Mouse (Mus musculus) stomach, postnatal 0 days (tissue): ENCODE results near the gene Aamp. TPM values are rescaled to one million over a fixed set of nuclear protein-coding genes. Genes with fewer than 3 reads are reported as not detected.

Experiments used
- ATAC-seq: fragments of 200-750 bp; cut with Nextera tagmentation; 2 replicates; pipeline ENCODE4 v1.8.0; 2017; ENCODE audit not compliant: low FRiP score, low TSS enrichment
- DNase-seq: peaks from one replicate; pipeline ENCODE4 v3.0.0-alpha.2; 2016; ENCODE audit warnings: low spot score
- H3K27ac ChIP-seq: fragments of 300-500 bp; sonication (generic); replicated peaks from 2 replicates; pipeline ENCODE4 v1.5.1; 2014; ENCODE audit warnings: mild to moderate bottlenecking, control low read depth
- H3K27me3 ChIP-seq: fragments of 300-500 bp; sonication (generic); 2 replicates; pipeline ENCODE4 v1.6.1; 2014; ENCODE audit warnings: low read length; ENCODE audit not compliant: control insufficient read depth, insufficient read depth
- H3K36me3 ChIP-seq: fragments of 300-500 bp; sonication (generic); 2 replicates; pipeline ENCODE4 v1.6.1; 2014; ENCODE audit warnings: low read length, mixed read lengths; ENCODE audit not compliant: control insufficient read depth, insufficient read depth
- H3K4me1 ChIP-seq: fragments of 300-500 bp; sonication (generic); replicated peaks from 2 replicates; pipeline ENCODE4 v1.6.1; 2014; ENCODE audit warnings: antibody characterized with exemption; ENCODE audit not compliant: control insufficient read depth, insufficient read depth
- H3K4me2 ChIP-seq: fragments of 300-500 bp; sonication (generic); replicated peaks from 2 replicates; pipeline ENCODE4 v1.6.1; 2014; ENCODE audit warnings: low read depth, mild to moderate bottlenecking, control low read depth, moderate library complexity
- H3K4me3 ChIP-seq: fragments of 300-500 bp; sonication (generic); 2 replicates; pipeline ENCODE4 v1.5.1; 2014; ENCODE audit warnings: low read depth, low read length, control low read depth
- H3K9ac ChIP-seq: fragments of 300-500 bp; sonication (generic); 2 replicates; pipeline ENCODE4 v1.6.1; 2014; ENCODE audit warnings: mild to moderate bottlenecking, low read length, control low read depth, mixed read lengths
- H3K9me3 ChIP-seq: fragments of 300-500 bp; sonication (generic); 2 replicates; pipeline ENCODE4 v1.6.1; 2016; ENCODE audit warnings: low read length; ENCODE audit not compliant: control insufficient read depth
- CTCF ChIP-seq: IDR thresholded peaks from 2 replicates; pipeline ENCODE4 v1.5.1; 2016; ENCODE audit warnings: antibody characterized with exemption, low read depth, mild to moderate bottlenecking, moderate library complexity
- EP300 ChIP-seq: optimal IDR thresholded peaks from 2 replicates; pipeline ENCODE3; 2016; ENCODE audit warnings: antibody characterized with exemption
- WGBS: fragments of 180-500 bp; shearing (Covaris S2); extraction: QIAGEN DNeasy Blood & Tissue Kit; methylation state at CpG from one replicate; pipeline ENCODE4 v1.1.7; 2014; 5-methylcytosine and 5-hydroxymethylcytosine counted together
- polyA plus RNA-seq: library from polyadenylated mRNA; unstranded; fragments of >200 nt; fragmentation: Nextera tagmentation; extraction: Ambion mirVana; gene quantifications from 2 replicates; pipeline ENCODE4 v1.2.1, GENCODE M21; 2015

Aamp gene
- polyA plus RNA-seq, 1 experiment from 2014 or later, result 157 TPM

DNA sequence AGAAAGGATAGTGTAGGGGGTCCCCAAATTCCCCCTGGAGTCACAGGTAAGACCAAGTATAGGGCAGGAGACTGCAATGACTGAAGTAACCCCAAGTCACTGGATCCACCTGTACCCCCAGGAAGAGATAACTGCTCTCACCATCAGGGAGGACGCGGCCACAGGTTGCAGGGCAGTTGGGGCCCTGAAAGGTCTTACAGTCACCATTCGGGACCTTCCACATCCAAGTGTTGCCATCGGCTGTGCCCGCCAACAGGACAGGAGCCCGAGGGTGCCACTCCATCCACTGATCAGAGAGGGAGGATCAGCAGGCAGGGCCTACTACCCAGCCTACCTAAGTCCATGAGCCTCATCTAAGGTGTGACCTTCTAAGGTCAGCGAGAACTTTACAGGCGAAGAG is 2.7 kb downstream of the Aamp start:
- peaks cover 21% of the 10 kb centered on the region for H3K36me3 ChIP-seq
- no peak overlapping the region for H3K9ac ChIP-seq
- no peak overlapping the region for H3K4me3 ChIP-seq
- H3K27ac ChIP-seq, result no peak overlapping the region
- 0 out of 2 replicates have a peak, but pooled peaks cover 5% of the 10 kb centered on the region for H3K4me1 ChIP-seq
- 97% methylated on average over 8 of the region's 8 CpGs for WGBS
- H3K27me3 ChIP-seq, result no peaks in the 10 kb centered on the region
- no peak overlapping the region for H3K4me2 ChIP-seq
- H3K9me3 ChIP-seq, result no peaks in the 10 kb centered on the region
- DNase-seq (no peak), ATAC-seq (no peak)
- TF ChIP-seq CTCF, result no peak
- no peak for TF ChIP-seq EP300

DNA sequence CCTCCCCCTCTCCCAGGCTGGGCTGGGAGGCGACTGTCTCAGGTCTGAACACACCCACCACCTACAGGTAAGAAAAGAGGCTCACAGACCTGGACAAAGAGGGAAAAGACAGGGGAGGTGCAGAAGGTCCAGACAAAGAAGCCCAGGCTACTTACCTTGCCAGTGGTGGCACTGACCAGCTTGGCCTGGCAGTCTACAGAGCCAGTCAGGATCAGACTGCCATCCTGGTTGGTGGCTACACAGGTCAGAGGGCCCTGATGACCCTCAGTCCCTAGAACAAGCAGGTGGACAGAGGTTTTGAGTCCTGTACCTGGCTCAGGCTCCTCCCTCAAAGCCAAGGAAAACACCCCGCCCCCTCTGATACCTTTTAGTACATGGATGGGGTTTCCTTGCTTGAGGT is 3.2 kb downstream of the Aamp start:
- Histone ChIP-seq H3K27me3 (no peaks in the 10 kb centered on the region), H3K36me3 (peaks cover 21% of the 10 kb centered on the region), H3K4me1 (0 out of 2 replicates have a peak, but pooled peaks cover 5% of the 10 kb centered on the region), H3K4me2 (no peak overlapping the region), H3K9ac (no peak overlapping the region), H3K27ac (no peak overlapping the region), H3K4me3 (no peak overlapping the region), H3K9me3 (no peaks in the 10 kb centered on the region)
- no peak for ATAC-seq
- no peak for TF ChIP-seq CTCF
- TF ChIP-seq EP300, result no peak
- no peak for DNase-seq
- WGBS, result 81% methylated on average over 2 of the region's 2 CpGs

DNA sequence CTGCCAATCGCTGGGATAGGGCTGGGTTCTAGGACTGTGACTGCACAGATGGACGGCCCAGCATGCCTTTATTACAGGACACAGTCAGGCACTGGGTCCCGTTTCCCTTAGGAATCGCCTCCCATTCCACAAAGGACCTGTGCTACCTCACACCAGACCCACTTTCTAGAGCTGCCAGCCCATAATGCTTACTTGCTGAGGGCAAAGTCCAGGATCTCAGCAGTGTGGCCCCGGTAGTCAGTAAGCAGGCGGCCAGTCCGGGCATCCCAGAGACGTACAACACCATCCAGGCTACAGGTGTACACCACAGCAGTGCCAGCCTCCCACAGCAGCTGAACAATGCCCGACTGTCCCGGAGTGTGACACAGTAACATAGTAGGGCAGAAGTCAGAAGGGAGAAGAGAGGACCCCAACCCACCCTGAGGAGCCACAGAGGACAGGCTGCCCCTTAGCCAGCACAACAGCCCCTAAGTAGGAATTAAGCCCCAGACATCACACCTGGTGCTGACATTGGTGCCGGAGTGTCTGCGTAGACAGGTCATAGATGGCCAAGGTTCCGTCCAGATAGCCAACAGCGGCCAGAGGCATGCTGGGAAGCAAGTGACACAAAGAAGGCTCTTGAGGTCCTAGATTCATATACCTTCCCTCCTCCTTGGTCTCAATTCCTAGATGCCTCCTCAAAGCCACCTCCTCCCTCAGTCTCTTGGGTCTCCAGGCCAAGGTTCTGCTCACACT is 3.8 kb downstream of the Aamp start:
- no peaks in the 10 kb centered on the region for H3K27me3 ChIP-seq
- H3K9me3 ChIP-seq, result no peaks in the 10 kb centered on the region
- H3K4me2 ChIP-seq, result no peak overlapping the region
- H3K9ac ChIP-seq, result no peak overlapping the region
- ATAC-seq, result no peak
- H3K27ac ChIP-seq, result no peak overlapping the region
- WGBS, result 91% methylated on average over 14 of the region's 14 CpGs
- peaks cover 21% of the 10 kb centered on the region for H3K36me3 ChIP-seq
- no peak for DNase-seq
- H3K4me3 ChIP-seq, result no peak overlapping the region
- 0 out of 2 replicates have a peak, but pooled peaks cover 5% of the 10 kb centered on the region for H3K4me1 ChIP-seq
- TF ChIP-seq EP300 (no peak), CTCF (no peak)

DNA sequence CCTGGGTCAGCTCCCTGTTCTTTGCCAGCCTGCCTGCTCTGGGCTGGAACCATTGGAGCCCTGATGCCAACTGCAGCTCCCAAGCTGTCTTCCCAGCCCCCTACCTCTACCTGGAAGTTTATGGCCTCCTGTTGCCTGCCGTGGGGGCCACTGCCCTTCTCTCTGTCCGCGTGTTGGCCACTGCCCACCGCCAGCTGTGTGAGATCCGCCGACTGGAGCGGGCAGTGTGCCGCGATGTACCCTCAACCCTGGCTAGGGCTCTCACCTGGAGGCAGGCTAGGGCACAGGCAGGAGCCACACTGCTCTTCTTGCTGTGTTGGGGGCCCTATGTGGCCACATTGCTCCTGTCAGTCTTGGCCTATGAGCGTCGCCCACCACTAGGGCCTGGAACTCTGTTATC is 5.5 kb downstream of the Aamp start:
- 0 out of 2 replicates have a peak, but pooled peaks cover 3% of the 10 kb centered on the region for H3K4me1 ChIP-seq
- H3K4me3 ChIP-seq, result no peak overlapping the region
- no peak overlapping the region for H3K27ac ChIP-seq

DNA sequence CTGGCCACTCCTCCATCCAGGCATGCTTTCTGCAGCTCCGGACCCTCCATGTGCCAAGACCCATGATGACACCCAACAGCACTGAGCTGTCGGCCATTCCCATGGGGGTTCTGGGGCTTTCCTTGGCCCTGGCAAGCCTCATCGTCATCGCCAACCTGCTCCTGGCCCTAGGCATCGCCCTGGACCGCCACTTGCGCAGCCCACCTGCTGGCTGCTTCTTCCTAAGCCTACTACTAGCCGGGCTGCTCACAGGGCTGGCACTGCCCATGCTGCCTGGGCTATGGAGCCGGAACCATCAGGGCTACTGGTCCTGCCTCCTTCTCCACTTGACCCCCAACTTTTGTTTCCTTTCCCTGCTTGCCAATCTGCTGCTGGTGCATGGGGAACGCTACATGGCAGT is 6.0 kb downstream of the Aamp start, which contains the start of gene Gpbar1:
Gene Gpbar1 (plus strand): TSS at position 13 of the 400 bp plus-strand sequence.
- H3K4me1 ChIP-seq, result no peaks in the 10 kb centered on the region
- H3K9me3 ChIP-seq, result no peaks in the 10 kb centered on the region
- no peak within 1 kb of the TSS for H3K4me3 ChIP-seq
- DNase-seq (no peak), ATAC-seq (no peak)
- H3K4me2 ChIP-seq, result no peak within 1 kb of the TSS
- H3K27ac ChIP-seq, result no peak within 1 kb of the TSS
- no peak within 1 kb of the TSS for H3K9ac ChIP-seq
- 89% methylated on average over 10 of the region's 10 CpGs for WGBS
- TF ChIP-seq EP300 (no peak), CTCF (no peak)
- peaks cover 21% of the 10 kb centered on the region for H3K36me3 ChIP-seq
- H3K27me3 ChIP-seq, result no peaks in the 10 kb centered on the region

More for the DNA sequence above, 5.5 kb downstream of the Aamp start:
- no peaks in the 10 kb centered on the region for H3K27me3 ChIP-seq
- TF ChIP-seq EP300, result no peak
- TF ChIP-seq CTCF, result no peak; the same call in 1 of the 2 replicates
- H3K9me3 ChIP-seq, result no peaks in the 10 kb centered on the region
- 84% methylated on average over 11 of the region's 11 CpGs for WGBS
- DNase-seq (no peak), ATAC-seq (no peak)
- peaks cover 21% of the 10 kb centered on the region for H3K36me3 ChIP-seq
- no peak overlapping the region for H3K4me2 ChIP-seq
- no peak overlapping the region for H3K9ac ChIP-seq

DNA sequence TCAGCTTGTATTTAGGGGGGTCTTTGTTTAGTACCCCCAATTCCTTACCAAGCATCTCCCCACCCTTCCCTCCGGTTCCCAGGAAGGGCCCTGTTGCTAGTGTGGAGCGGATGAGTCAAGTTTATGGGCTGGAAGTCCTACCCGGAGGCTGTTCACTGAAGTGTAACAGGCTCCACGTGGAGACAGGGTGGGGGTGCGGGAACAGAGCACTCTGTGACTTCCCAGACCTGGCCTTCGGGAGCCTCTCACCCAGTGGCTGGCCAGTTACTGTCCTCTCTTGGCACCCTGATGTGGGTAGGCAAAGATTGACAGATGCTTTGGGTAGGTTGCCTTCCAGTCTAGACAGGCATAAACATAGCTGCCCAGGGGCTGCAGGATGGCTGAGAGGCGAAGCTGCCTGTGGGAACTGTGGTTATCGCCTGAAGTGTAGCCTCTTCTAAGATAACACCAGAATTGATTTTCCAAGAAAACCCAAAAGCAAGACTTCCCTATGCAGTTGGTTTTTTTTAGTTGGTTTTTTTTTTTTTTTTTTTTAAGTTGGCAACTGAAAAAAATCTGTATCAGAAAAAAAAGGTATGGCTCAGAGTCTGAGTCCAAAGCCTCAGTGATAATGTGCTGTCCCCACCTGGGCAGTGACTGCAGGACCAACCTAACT is 6.5 kb downstream of the Aamp start:
- Histone ChIP-seq H3K4me3 (no peak overlapping the region), H3K9ac (no peak overlapping the region), H3K27ac (no peak overlapping the region), H3K36me3 (peaks cover 21% of the 10 kb centered on the region), H3K4me2 (no peak overlapping the region), H3K4me1 (no peaks in the 10 kb centered on the region), H3K9me3 (no peaks in the 10 kb centered on the region), H3K27me3 (no peaks in the 10 kb centered on the region)
- TF ChIP-seq CTCF, result no peak
- no peak for TF ChIP-seq EP300
- WGBS, result 55% methylated on average over 8 of the region's 8 CpGs
- ATAC-seq, result no peak
- DNase-seq, result no peak
